Mouse (Mus musculus): ENCODE measurements at regions not wholly inside any gene's neighbourhood (a gene's known extent, or its start where the extent isn't known, plus 50 kb on each side); places are given as distances from the start of the nearest gene placed in this dataset.

GRCm38 (mm10) chr11:52628875-52629274 is 135.6 kb upstream of the Fstl4 start:
- TF ChIP-seq CTCF (IDR thresholded peaks at IDR 0.05; ENCODE audit: low read depth, low read length) (no peak), POLR2A (IDR thresholded peaks at IDR 0.05; ENCODE audit: insufficient read depth, low read length) (no peak)
